Mouse (Mus musculus) ZHBTc4 (cell line): ENCODE data around the gene Gsc2.
A peak's percentile ranks its signal among the peaks of the same experiment; 100 is the strongest.

ENCODE experiments used
- DNase-seq: peaks from one replicate; pipeline ENCODE4 v3.0.0-alpha.2; 2011; ENCODE audit warnings: low read depth, low spot score

Gene Gsc2

GRCm38 (mm10) chr16:17922163-17922538 lies 7.3 kb upstream of the Gsc2 start:
- DNase-seq: no peak

DNA sequence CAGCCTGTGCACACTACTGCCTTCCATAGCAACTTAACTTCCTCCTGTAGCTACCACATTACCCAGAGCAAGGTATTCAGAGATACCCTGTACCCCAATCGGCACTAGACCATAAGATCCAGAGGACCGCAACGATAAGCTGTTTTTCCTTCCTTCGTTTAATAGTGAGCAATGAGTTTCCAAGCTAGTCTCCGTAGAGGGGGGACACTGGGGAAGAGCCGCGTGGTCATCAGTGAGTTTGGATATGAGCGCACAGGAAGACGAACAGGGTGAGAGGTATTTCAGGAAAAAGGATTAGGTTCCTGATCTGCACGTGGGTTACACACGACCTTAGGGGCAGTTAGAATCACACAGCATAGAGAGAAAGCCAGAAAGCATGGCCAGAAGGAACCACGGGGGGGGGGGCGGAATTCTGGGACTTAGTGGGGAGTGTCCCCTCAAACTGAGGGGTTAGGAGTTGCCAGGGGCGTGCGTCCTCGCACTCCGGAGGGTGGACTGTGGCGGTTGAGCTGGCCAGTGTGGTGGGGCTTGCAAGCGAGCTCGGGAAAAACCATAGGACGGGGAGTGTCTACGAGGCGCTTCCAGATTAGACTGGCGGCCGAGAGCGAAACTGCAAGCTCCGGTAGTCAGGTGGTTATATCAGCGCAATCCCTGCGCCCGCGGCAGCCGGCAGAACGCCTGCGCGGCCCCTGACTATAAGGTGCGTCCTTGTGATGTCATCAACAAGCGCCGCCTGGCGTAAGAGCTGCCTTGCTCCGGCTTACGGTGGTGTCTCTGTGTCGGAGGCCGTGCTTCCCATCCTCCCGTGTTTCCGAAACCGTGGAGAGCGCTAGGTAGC lies 6.7 kb upstream of the Gsc2 start:
- peak; percentile 99 for DNase-seq

DNA sequence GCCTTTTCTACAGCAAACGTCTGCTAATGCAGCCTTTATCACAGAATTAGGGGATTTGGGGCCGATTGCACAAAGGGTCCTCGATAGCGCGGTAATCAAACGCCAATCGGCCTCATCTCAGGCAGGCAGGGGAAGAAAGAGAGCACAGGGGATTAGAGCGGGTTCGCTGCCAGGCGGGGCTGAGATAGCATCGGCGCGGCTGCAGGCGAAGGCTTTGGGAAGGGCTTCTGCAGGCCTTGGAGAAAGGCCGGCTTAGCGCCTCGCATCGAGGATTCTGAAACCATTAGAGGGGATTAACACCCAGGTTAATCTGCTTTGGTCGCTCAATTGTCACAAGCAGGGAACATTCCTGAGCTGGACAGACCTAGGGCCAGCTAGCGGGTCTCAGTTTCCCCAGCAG lies 5.7 kb upstream of the Gsc2 start:
- peak; percentile 33 for DNase-seq

GRCm38 (mm10) chr16:17911052-17911595 lies 3.7 kb downstream of the Gsc2 start, which contains the start of gene Ess2:
Ess2 (minus strand) TSS chr16:17911348.
- DNase-seq: peak; percentile 97

DNA sequence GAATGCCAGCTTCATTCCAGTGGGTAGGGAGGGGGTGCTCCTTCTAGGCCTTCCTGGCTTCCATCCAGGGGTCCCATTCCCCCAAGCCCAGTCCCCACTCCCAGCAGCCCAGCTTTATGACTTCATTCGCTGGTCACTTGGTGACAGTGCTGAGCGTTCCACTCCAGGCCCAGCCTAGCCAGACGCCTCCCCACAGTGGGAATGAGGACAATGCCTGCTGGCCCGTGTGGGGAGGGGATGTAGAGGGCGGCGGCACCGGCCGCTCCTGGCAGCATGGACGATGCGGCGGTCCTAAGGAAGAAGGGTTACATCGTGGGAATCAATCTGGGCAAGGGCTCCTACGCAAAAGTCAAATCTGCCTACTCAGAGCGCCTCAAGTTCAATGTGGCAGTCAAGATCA lies 16.4 kb downstream of the Gsc2 start, which contains the start of the genes Dgcr2 and Tssk2:
Gene Dgcr2, minus strand, starts transcription at position 101 of the 400 bp plus-strand sequence.
Gene Tssk2, plus strand, starts transcription at position 176 of the 400 bp plus-strand sequence.
- DNase-seq: no peak

- no peak for DNase-seq
Observed at GRCm38 (mm10) chr16:17896091-17896490, 18.8 kb downstream of the Gsc2 start.

GRCm38 (mm10) chr16:17893923-17894322 lies 20.9 kb downstream of the Gsc2 start, which contains the start of gene Tssk1:
Tssk1 (plus strand) TSS chr16:17894223.
- no peak for DNase-seq

GRCm38 (mm10) chr16:17892606-17893005 lies 22.3 kb downstream of the Gsc2 start:
- no peak for DNase-seq

DNA sequence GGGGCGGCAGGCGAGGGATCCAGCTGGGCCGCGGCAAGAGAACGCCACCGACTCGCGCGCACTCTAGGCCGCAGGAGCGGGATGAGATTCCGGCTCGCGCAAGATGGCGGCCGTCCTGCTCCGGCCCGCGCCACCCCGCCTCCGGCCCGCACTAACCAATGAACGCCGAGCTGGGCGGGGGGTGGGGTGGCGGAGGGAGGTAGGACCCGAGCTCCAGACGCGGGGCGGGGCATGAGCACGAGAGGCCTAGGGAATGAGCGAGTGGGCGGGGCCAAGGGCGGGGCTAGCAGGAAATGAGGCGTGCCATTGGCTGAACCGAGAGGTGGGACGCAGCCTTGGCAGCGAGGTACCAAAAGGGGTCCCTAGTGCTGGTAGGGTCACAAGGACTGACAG lies 23.3 kb downstream of the Gsc2 start, which contains the start of gene Gm20518:
Gene Gm20518, minus strand, starts transcription at position 105 of the 393 bp plus-strand sequence.
- peak; percentile 99 for DNase-seq

DNA sequence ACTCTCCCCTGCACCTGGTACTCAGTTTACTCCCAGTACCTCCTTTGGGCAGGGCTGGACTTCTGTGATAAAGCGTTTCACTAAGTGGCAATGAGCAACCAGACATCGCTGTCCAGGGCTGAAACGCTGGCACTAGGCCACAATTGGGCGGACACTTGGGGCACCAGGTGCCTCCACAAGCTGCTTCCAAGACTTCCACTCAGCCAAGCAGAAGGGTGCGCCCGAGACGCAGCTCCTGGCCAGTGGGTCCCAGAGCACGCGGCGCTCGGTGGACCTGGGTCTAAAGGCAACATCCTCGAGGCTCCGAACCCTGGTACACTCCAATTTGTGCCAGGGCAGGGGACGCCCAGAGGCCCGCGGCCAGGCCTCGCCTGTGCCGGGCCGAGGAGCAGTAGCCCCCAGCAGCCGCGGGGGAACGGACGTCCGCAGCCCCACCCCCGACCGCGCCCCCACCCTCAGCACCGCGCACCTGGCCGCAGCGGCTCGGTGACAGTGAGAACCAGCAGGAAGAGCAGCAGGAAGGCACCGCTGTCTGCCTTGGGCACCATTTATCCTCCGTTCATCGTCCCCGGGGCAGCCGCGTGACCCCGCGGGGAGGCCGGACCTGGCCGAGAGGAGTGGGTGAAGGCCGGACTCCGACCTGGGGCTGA lies 23.8 kb downstream of the Gsc2 start:
- DNase-seq: peak; percentile 53

DNA sequence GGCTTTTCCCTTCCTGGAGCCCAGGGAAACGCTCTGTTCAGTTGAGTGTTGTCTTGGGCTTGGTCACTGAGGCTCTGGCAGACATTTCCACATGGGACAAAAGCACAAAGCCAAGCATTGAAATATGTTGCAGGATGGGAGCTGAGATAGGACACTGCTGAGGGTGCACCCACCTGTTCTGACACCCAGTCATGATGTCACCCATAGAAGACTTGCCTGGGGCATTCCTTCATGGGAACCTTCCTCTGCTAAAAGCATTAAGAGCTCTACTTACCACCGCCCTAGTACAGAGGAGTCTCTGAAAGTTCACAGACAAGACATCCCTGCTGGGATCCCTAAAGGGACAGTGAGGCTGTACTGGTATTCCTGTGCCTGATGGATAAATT lies 24.5 kb downstream of the Gsc2 start:
- peak; percentile 16 for DNase-seq

- no peak for DNase-seq
Observed at GRCm38 (mm10) chr16:17889689-17890341, 25.0 kb downstream of the Gsc2 start.

DNA sequence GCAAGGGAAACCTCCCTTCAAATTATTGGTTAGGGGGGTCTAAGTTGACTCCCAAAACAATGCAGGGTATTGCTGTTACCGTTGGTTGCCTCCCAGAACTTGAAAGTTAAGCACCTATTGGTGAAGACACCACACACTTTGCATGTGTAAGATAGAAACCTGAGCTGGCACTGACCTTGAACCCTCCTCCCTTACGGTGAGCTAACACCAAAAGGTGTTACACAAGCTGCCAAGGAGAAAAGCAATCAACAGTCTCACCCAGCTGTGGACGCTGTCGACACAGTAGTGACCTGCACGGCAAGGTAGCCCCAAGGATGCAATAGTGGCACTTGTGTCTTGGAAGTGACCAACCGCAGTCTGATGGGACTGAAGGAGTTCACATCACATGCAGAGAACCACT lies 30.7 kb downstream of the Gsc2 start:
- DNase-seq: peak; percentile 54

DNA sequence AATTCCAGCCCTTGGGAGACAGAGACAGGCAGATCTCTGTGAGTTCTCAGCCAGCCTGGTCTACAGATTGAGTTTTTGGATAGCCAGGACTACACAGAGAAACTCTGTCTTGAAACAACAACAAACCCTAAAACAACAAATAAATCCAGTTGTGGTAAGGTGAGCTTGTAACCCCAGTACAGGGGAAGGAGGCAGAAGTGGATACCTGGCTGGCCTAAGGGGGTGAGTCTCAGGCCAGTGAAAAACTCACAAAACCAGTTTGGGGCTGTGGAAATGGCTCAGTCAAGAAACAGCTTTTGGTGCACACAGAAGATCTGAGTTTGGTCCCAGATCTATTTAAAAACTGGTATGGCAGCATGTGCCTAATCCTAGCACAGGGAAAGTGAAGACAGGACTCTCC lies 32.7 kb downstream of the Gsc2 start:
- DNase-seq: no peak

DNA sequence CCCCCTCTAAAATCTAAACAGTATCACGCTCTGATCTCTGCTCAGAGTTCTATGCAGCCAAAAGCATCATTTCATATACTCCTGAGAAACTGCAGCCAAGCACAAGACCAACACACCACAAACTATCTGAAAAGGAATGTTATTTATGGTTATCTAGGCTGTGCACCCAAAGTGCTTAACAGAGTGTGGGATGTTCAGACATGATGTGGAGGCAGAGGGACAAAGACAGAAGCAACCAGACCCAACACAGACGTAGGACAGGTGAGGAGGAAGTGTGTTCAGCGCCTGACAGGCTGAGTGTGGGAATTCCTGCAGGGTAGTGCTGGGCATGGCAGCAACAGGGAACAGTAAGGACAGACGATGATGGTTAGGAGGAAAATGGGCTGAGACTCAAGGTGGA lies 35.3 kb downstream of the Gsc2 start:
- no peak for DNase-seq

DNA sequence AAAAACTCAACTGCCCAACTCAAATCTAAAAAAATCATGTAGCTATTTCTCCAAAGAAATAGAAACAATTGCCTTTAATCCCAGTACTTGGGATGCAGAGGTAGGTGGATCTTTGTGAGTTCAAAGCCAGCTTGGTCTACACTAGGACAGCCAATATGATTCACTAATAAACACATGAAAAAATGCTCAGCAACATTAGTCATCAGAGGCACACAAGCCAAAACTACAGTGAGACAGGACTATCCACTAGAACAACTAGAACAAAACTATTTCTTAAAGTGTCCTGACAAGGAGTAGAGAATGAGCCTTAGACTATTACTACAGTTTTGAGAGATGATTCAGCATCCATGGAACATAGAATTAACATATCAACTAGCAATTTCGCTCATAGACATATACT lies 38.8 kb downstream of the Gsc2 start:
- no peak for DNase-seq

DNA sequence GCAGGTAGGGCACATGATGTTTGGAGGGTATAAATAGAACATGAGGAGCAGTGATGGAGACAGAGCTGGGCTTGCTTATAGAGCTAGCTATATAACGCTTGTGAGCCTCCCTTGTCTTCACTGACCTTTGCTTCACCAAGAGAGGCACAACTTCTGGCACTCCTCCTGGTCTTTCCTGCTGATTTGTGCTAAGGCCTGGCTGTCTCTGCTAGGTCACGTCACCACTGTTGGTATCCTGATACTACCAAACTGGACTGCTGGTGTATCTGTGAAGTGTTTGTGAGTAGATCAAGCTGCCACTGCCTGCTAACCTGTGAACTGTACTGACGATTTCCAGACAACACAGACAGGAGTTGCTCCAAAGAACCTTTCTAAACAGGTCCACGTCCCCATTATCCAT lies 39.7 kb downstream of the Gsc2 start:
- DNase-seq: no peak

GRCm38 (mm10) chr16:17872995-17873394 lies 41.9 kb downstream of the Gsc2 start:
- no peak for DNase-seq

- no peak for DNase-seq
Observed at GRCm38 (mm10) chr16:17871248-17871647, 43.6 kb downstream of the Gsc2 start.

DNA sequence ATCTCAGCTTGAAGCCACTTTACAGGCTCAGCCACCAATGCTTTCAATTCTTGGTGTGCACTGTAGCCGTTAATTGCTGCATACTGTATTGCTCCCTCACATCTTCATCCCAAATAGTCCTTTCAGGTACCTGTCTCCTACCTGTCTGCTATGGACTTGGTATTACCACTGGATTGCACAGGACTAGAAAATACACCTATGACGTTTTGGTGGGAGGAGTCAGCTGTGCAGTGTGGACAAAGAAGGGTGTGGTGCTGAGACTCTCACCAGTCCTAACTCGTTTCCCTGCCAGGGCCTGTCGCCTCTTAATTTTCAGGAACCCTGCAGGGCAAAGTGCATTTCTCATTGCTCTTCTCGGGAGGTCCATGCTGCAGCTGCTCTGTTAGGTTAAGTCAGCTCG lies 49.1 kb downstream of the Gsc2 start:
- DNase-seq: peak; percentile 79

DNA sequence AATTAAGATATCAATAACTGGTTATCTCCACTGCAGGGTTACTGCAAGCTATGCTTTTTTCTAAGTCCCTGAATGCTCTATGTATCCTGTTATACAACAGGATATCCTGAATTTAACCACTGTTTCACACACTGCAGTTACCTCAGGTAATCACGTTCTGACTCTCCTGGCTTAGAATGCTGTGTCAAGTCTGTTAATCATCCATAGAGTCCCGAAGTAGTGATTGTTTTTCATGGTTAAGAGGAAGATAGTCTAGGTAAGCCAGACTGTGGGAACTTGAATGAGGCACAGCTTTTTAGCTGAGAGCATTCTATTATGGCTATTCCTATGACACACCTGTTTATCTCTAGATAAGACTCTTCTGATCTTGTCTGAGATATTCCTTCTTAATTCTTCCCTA lies 49.6 kb downstream of the Gsc2 start:
- DNase-seq: no peak
